Mouse (Mus musculus): ENCODE results near the gene Baiap2.

GRCm38 (mm10) chr11:119987876-119988275, 45.3 kb downstream of the Baiap2 start:
- no peak for TF ChIP-seq POLR2A (IDR thresholded peaks at IDR 0.05; ENCODE audit: low read depth, low read length)
- no peak for TF ChIP-seq MAFK (IDR thresholded peaks at IDR 0.05; ENCODE audit: insufficient replicate concordance, low read length)
- no peak for TF ChIP-seq IRF4 (IDR thresholded peaks at IDR 0.05; ENCODE audit: low read depth, low read length)
- TF ChIP-seq UBTF (IDR thresholded peaks at IDR 0.05; ENCODE audit: low read depth, low read length), result no peak
- no peak for TF ChIP-seq JUND (conservative IDR thresholded peaks at IDR 0.05; ENCODE audit: low read depth, low read length)
- no peak for TF ChIP-seq HCFC1 (IDR thresholded peaks at IDR 0.05; ENCODE audit: low read depth, low read length)
- TF ChIP-seq CTCF (conservative IDR thresholded peaks at IDR 0.05 in 1 of 2, IDR thresholded peaks at IDR 0.05 in 1 of 2; ENCODE audit: low read depth in 2 of 2, low read length in 2 of 2), result no peak
- TF ChIP-seq MAX (IDR thresholded peaks at IDR 0.05; ENCODE audit: low read length), result no peak
- no peak for TF ChIP-seq ZC3H11A (IDR thresholded peaks at IDR 0.05; ENCODE audit: low read depth, low read length)
- TF ChIP-seq EP300 (IDR thresholded peaks at IDR 0.05; ENCODE audit: low read length), result no peak
- TF ChIP-seq USF1 (IDR thresholded peaks at IDR 0.05; ENCODE audit: low read depth, low read length), result no peak
- TF ChIP-seq MAZ (IDR thresholded peaks at IDR 0.05; ENCODE audit: low read depth, low read length), result no peak

Measured in CH12.LX (cell line).